Mouse (Mus musculus) liver, adult 2 months (tissue): ENCODE measurements around the gene Ngdn. TPM values are rescaled to one million over a fixed set of nuclear protein-coding genes. Genes with fewer than 3 reads are reported as not detected.
A peak's percentile ranks its signal among the peaks of the same experiment; 100 is the strongest.

ENCODE experiments used
- DNase-seq: peaks from one replicate; pipeline ENCODE4 v3.0.0-alpha.2; 2011; ENCODE audit warnings: low read depth, low spot score; ENCODE audit errors: extremely low read depth
- H3K27ac ChIP-seq: fragments of 200-500 bp; replicated peaks from 2 replicates; pipeline ENCODE4 v1.5.1; 2012; ENCODE audit warnings: low read depth, mild to moderate bottlenecking, control low read depth, inconsistent platforms, low read length; ENCODE audit not compliant: insufficient read depth
- H3K27me3 ChIP-seq: fragments of 200-500 bp; 2 replicates; pipeline ENCODE4 v1.6.1; 2012; ENCODE audit warnings: mild to moderate bottlenecking, moderate library complexity, low read length, inconsistent platforms; ENCODE audit not compliant: control insufficient read depth, insufficient read depth
- H3K36me3 ChIP-seq: fragments of 200-500 bp; 2 replicates; pipeline ENCODE4 v1.6.1; 2012; ENCODE audit warnings: low read length, inconsistent platforms; ENCODE audit not compliant: control insufficient read depth, insufficient read depth
- H3K4me1 ChIP-seq: fragments of 200-500 bp; 2 replicates; pipeline ENCODE4 v1.6.1; 2011; ENCODE audit warnings: low read length; ENCODE audit not compliant: control insufficient read depth, insufficient read depth
- H3K4me3 ChIP-seq: fragments of 200-500 bp; 2 replicates; pipeline ENCODE4 v1.5.1; 2011; ENCODE audit warnings: low read depth, mild to moderate bottlenecking, control low read depth, low read length, moderate library complexity; ENCODE audit not compliant: insufficient read depth
- H3K79me2 ChIP-seq: fragments of 200-500 bp; 2 replicates; pipeline ENCODE4 v1.6.1; 2012; ENCODE audit warnings: inconsistent platforms, mild to moderate bottlenecking, low read length, moderate library complexity; ENCODE audit not compliant: control insufficient read depth, insufficient read depth
- H3K9ac ChIP-seq: fragments of 200-500 bp; 2 replicates; pipeline ENCODE4 v1.6.1; 2012; ENCODE audit warnings: low read depth, mild to moderate bottlenecking, control low read depth, inconsistent platforms, low read length
- CTCF ChIP-seq: fragments of 200-500 bp; IDR thresholded peaks from 2 replicates; pipeline ENCODE4 v1.5.1; 2011; ENCODE audit warnings: low read depth, low read length, control low read depth
- POLR2A ChIP-seq: fragments of 200-500 bp; IDR thresholded peaks from 2 replicates; pipeline ENCODE4 v1.6.1; 2011; ENCODE audit warnings: low read length, control low read depth; ENCODE audit not compliant: insufficient read depth; ENCODE audit errors: extremely low read depth
- WGBS: fragments of 180-500 bp; shearing (Covaris S2); methylation state at CpG from one replicate; pipeline ENCODE4 v1.1.7; 2018; 5-methylcytosine and 5-hydroxymethylcytosine counted together
- polyA plus RNA-seq: library from polyadenylated mRNA; depleted of rRNA; stranded (reverse); fragments of >200 nt; gene quantifications from 2 replicates; pipeline ENCODE4 v1.2.3, GENCODE M21; 2012
- total RNA-seq: library from RNA; depleted of rRNA; stranded (reverse); fragments of >200 nt; gene quantifications from 2 replicates; pipeline ENCODE4 v1.2.3, GENCODE M21; 2014

Ngdn gene
- total and polyA plus RNA-seq, 2 experiments: 8.1 to 26.9 TPM

GRCm38 (mm10) chr14:55001446-55001845 lies 13.8 kb upstream of the Ngdn start:
- H3K27me3 ChIP-seq: no peaks in the 10 kb centered on the region
- TF ChIP-seq CTCF: no peak
- no peak for DNase-seq
- peaks cover 3% of the 10 kb centered on the region; the same call in 1 of the 2 replicates for H3K4me1 ChIP-seq
- no peak overlapping the region for H3K9ac ChIP-seq
- H3K79me2 ChIP-seq: no peaks in the 10 kb centered on the region
- WGBS: 92% methylated on average over 2 of the region's 2 CpGs
- no peaks in the 10 kb centered on the region for H3K36me3 ChIP-seq
- H3K4me3 ChIP-seq: no peak overlapping the region
- H3K27ac ChIP-seq: no peak overlapping the region

- 38% methylated on average over 12 of the region's 12 CpGs for WGBS
Measured at GRCm38 (mm10) chr14:55001938-55002686, 13.1 kb upstream of the Ngdn start.

GRCm38 (mm10) chr14:55002687-55003120 lies 12.6 kb upstream of the Ngdn start:
- Histone ChIP-seq H3K27ac (no peak overlapping the region), H3K4me1 (peaks cover 3% of the 10 kb centered on the region; the same call in 1 of the 2 replicates), H3K27me3 (no peaks in the 10 kb centered on the region), H3K4me3 (no peak overlapping the region), H3K9ac (no peak overlapping the region), H3K79me2 (no peaks in the 10 kb centered on the region), H3K36me3 (no peaks in the 10 kb centered on the region)
- DNase-seq: no peak
- WGBS: 66% methylated on average over 7 of the region's 7 CpGs
- TF ChIP-seq CTCF (no peak), POLR2A (no peak)

More at GRCm38 (mm10) chr14:55001938-55002686, 13.1 kb upstream of the Ngdn start:
- no peak overlapping the region for H3K9ac ChIP-seq
- no peak overlapping the region for H3K4me3 ChIP-seq
- peaks cover 3% of the 10 kb centered on the region; the same call in 1 of the 2 replicates for H3K4me1 ChIP-seq
- H3K36me3 ChIP-seq: no peaks in the 10 kb centered on the region
- H3K27ac ChIP-seq: no peak overlapping the region
- no peaks in the 10 kb centered on the region for H3K27me3 ChIP-seq
- H3K79me2 ChIP-seq: no peaks in the 10 kb centered on the region
- DNase-seq: peak; percentile 20
- TF ChIP-seq CTCF: no peak

GRCm38 (mm10) chr14:55003878-55004855 lies 11.1 kb upstream of the Ngdn start:
- DNase-seq: no peak
- no peak for TF ChIP-seq POLR2A
- TF ChIP-seq CTCF: no peak
- H3K4me3 ChIP-seq: no peak overlapping the region
- H3K79me2 ChIP-seq: no peaks in the 10 kb centered on the region
- WGBS: 82% methylated on average over 18 of the region's 18 CpGs
- no peak overlapping the region for H3K9ac ChIP-seq
- H3K36me3 ChIP-seq: no peaks in the 10 kb centered on the region
- H3K27ac ChIP-seq: no peak overlapping the region
- no peaks in the 10 kb centered on the region for H3K27me3 ChIP-seq
- H3K4me1 ChIP-seq: peaks cover 3% of the 10 kb centered on the region; the same call in 1 of the 2 replicates

GRCm38 (mm10) chr14:55005506-55005905 lies 9.7 kb upstream of the Ngdn start:
- Histone ChIP-seq H3K36me3 (no peaks in the 10 kb centered on the region), H3K4me1 (peaks cover 3% of the 10 kb centered on the region; the same call in 1 of the 2 replicates), H3K9ac (no peak overlapping the region), H3K27ac (no peak overlapping the region), H3K79me2 (no peaks in the 10 kb centered on the region), H3K4me3 (no peak overlapping the region), H3K27me3 (no peaks in the 10 kb centered on the region)
- 91% methylated on average over 2 of the region's 2 CpGs for WGBS
- TF ChIP-seq CTCF (no peak), POLR2A (no peak)
- DNase-seq: no peak
